Mouse (Mus musculus): ENCODE measurements around the gene Tmem50a. TPM values are rescaled to one million over a fixed set of nuclear protein-coding genes. Genes with fewer than 3 reads are reported as not detected.

Gene Tmem50a
- polyA plus RNA-seq, 1 experiment from 2014 or later = 176 TPM

- H3K36me3 ChIP-seq (ENCODE audit: poor library complexity, severe bottlenecking) = peaks cover 50% of the 10 kb centered on the region
- H3K9ac ChIP-seq = no peak overlapping the region
- ATAC-seq = peak; percentile 50; the same call in 1 of the 2 replicates
- peaks cover 15% of the 10 kb centered on the region for H3K4me1 ChIP-seq
- no peak overlapping the region for H3K4me3 ChIP-seq
- 54% methylated on average over 17 of the region's 17 CpGs for WGBS
- peaks cover 8% of the 10 kb centered on the region for H3K27me3 ChIP-seq
- no peak overlapping the region for H3K4me2 ChIP-seq
- H3K27ac ChIP-seq = no peak overlapping the region
- H3K9me3 ChIP-seq (replicated peaks) = no peaks in the 10 kb centered on the region
Observed at GRCm38 (mm10) chr4:134937240-134938176, 22.7 kb upstream of the Tmem50a start.

GRCm38 (mm10) chr4:134930684-134931481 is 16.1 kb upstream of the Tmem50a start, which contains the start of gene Syf2:
Gene Syf2, plus strand, starts transcription at chr4:134930898.
- Histone ChIP-seq H3K9me3 (replicated peaks) (no peaks in the 10 kb centered on the region), H3K4me2 (peak within 1 kb of the TSS; percentile 97), H3K9ac (peak within 1 kb of the TSS; percentile 86), H3K36me3 (ENCODE audit: poor library complexity, severe bottlenecking) (peaks cover 64% of the 10 kb centered on the region), H3K4me1 (peaks cover 24% of the 10 kb centered on the region), H3K4me3 (peak within 1 kb of the TSS; percentile 97), H3K27ac (peak within 1 kb of the TSS; percentile 76), H3K27me3 (no peaks in the 10 kb centered on the region)
- under 1% methylated on average over 68 of the region's 68 CpGs for WGBS
- peak; percentile 96 for ATAC-seq

GRCm38 (mm10) chr4:134930190-134930589 is 15.4 kb upstream of the Tmem50a start:
- ATAC-seq = no peak; the same call in 1 of the 2 replicates
- H3K27me3 ChIP-seq = no peaks in the 10 kb centered on the region
- WGBS = 32% methylated on average over 9 of the region's 9 CpGs
- H3K36me3 ChIP-seq (ENCODE audit: poor library complexity, severe bottlenecking) = peaks cover 64% of the 10 kb centered on the region
- H3K4me3 ChIP-seq = peak overlapping the region; percentile 97
- peak overlapping the region; percentile 53; the same call in 1 of the 2 replicates for H3K9ac ChIP-seq
- H3K9me3 ChIP-seq (replicated peaks) = no peaks in the 10 kb centered on the region
- peak overlapping the region; percentile 97 for H3K4me2 ChIP-seq
- peaks cover 30% of the 10 kb centered on the region for H3K4me1 ChIP-seq
- H3K27ac ChIP-seq = no peak overlapping the region; the same call in 1 of the 2 replicates

- no peak overlapping the region for H3K4me2 ChIP-seq
- H3K36me3 ChIP-seq (ENCODE audit: poor library complexity, severe bottlenecking) = peaks cover 59% of the 10 kb centered on the region
- H3K4me3 ChIP-seq = no peak overlapping the region
- H3K9me3 ChIP-seq (replicated peaks) = no peaks in the 10 kb centered on the region
- H3K9ac ChIP-seq = no peak overlapping the region
- peaks cover 37% of the 10 kb centered on the region for H3K4me1 ChIP-seq
- no peak for ATAC-seq
- H3K27me3 ChIP-seq = no peaks in the 10 kb centered on the region
- WGBS = 84% methylated on average over 4 of the region's 4 CpGs
- no peak overlapping the region for H3K27ac ChIP-seq
Observed at GRCm38 (mm10) chr4:134929536-134929935, 14.7 kb upstream of the Tmem50a start.

- WGBS = 92% methylated on average over 1 of the region's 1 CpGs
- Histone ChIP-seq H3K4me3 (no peak overlapping the region), H3K4me1 (peaks cover 39% of the 10 kb centered on the region), H3K9me3 (replicated peaks) (no peaks in the 10 kb centered on the region), H3K4me2 (no peak overlapping the region), H3K27ac (no peak overlapping the region), H3K9ac (no peak overlapping the region), H3K27me3 (no peaks in the 10 kb centered on the region), H3K36me3 (ENCODE audit: poor library complexity, severe bottlenecking) (peaks cover 48% of the 10 kb centered on the region)
- ATAC-seq = no peak
Observed at GRCm38 (mm10) chr4:134928464-134928836, 13.6 kb upstream of the Tmem50a start.

GRCm38 (mm10) chr4:134927815-134928463 is 13.1 kb upstream of the Tmem50a start:
- H3K36me3 ChIP-seq (ENCODE audit: poor library complexity, severe bottlenecking) = peaks cover 43% of the 10 kb centered on the region
- ATAC-seq = no peak
- no peaks in the 10 kb centered on the region for H3K27me3 ChIP-seq
- no peak overlapping the region for H3K27ac ChIP-seq
- no peak overlapping the region for H3K4me3 ChIP-seq
- no peak overlapping the region for H3K9ac ChIP-seq
- 78% methylated on average over 5 of the region's 5 CpGs for WGBS
- no peak overlapping the region for H3K4me2 ChIP-seq
- H3K9me3 ChIP-seq (replicated peaks) = no peaks in the 10 kb centered on the region
- H3K4me1 ChIP-seq = peaks cover 39% of the 10 kb centered on the region

- Histone ChIP-seq H3K9ac (peak overlapping the region; percentile 59), H3K9me3 (replicated peaks) (no peaks in the 10 kb centered on the region), H3K4me1 (peaks cover 29% of the 10 kb centered on the region), H3K36me3 (ENCODE audit: poor library complexity, severe bottlenecking) (peaks cover 34% of the 10 kb centered on the region), H3K27me3 (no peaks in the 10 kb centered on the region), H3K27ac (no peak overlapping the region), H3K4me2 (peak overlapping the region; percentile 97), H3K4me3 (peak overlapping the region; percentile 100)
- ATAC-seq = no peak
- 77% methylated on average over 8 of the region's 8 CpGs for WGBS
Observed at GRCm38 (mm10) chr4:134925206-134925605, 10.4 kb upstream of the Tmem50a start.

- no peaks in the 10 kb centered on the region for H3K27me3 ChIP-seq
- ATAC-seq = peak; percentile 48
- no peaks in the 10 kb centered on the region for H3K9me3 ChIP-seq (replicated peaks)
- peak overlapping the region; percentile 92 for H3K27ac ChIP-seq
- peaks cover 26% of the 10 kb centered on the region for H3K4me1 ChIP-seq
- WGBS = under 1% methylated on average over 75 of the region's 75 CpGs
- H3K9ac ChIP-seq = peak overlapping the region; percentile 99
- peak overlapping the region; percentile 100 for H3K4me3 ChIP-seq
- H3K4me2 ChIP-seq = peak overlapping the region; percentile 97
- peaks cover 34% of the 10 kb centered on the region for H3K36me3 ChIP-seq (ENCODE audit: poor library complexity, severe bottlenecking)
Observed at GRCm38 (mm10) chr4:134924019-134924741, 9.4 kb upstream of the Tmem50a start.

GRCm38 (mm10) chr4:134923258-134924018 is 8.6 kb upstream of the Tmem50a start, which contains the start of gene Rsrp1:
Gene Rsrp1, plus strand, starts transcription at chr4:134923592.
- H3K36me3 ChIP-seq (ENCODE audit: poor library complexity, severe bottlenecking) = peaks cover 33% of the 10 kb centered on the region
- peak within 1 kb of the TSS; percentile 99 for H3K9ac ChIP-seq
- peak within 1 kb of the TSS; percentile 97 for H3K4me2 ChIP-seq
- H3K27ac ChIP-seq = peak within 1 kb of the TSS; percentile 92
- no peaks in the 10 kb centered on the region for H3K27me3 ChIP-seq
- H3K9me3 ChIP-seq (replicated peaks) = no peaks in the 10 kb centered on the region
- peak within 1 kb of the TSS; percentile 100 for H3K4me3 ChIP-seq
- WGBS = under 1% methylated on average over 64 of the region's 64 CpGs
- ATAC-seq = peak; percentile 96
- H3K4me1 ChIP-seq = peaks cover 26% of the 10 kb centered on the region

- H3K4me3 ChIP-seq = peak overlapping the region; percentile 100
- H3K27ac ChIP-seq = peak overlapping the region; percentile 80
- no peaks in the 10 kb centered on the region for H3K9me3 ChIP-seq (replicated peaks)
- peak; percentile 54 for ATAC-seq
- peaks cover 26% of the 10 kb centered on the region for H3K4me1 ChIP-seq
- peaks cover 28% of the 10 kb centered on the region for H3K36me3 ChIP-seq (ENCODE audit: poor library complexity, severe bottlenecking)
- peak overlapping the region; percentile 97 for H3K4me2 ChIP-seq
- WGBS = 0% methylated on average over 13 of the region's 13 CpGs
- peak overlapping the region; percentile 72 for H3K9ac ChIP-seq
- no peaks in the 10 kb centered on the region for H3K27me3 ChIP-seq
Observed at GRCm38 (mm10) chr4:134922925-134923244, 8.1 kb upstream of the Tmem50a start.
